Mouse (Mus musculus): Measurements from ENCODE around the gene Abcc3. TPM values are rescaled to one million over a fixed set of nuclear protein-coding genes. Genes with fewer than 3 reads are reported as not detected.
A peak's percentile ranks its signal among the peaks of the same experiment; 100 is the strongest.
"Not testable (repeated sequence)": the region's sequence is repeated elsewhere in the genome, so short reads cannot be mapped to it uniquely, and the experiment has no call there.

Gene Abcc3
- polyA plus RNA-seq, 1 experiment, result 43.8 TPM

DNA sequence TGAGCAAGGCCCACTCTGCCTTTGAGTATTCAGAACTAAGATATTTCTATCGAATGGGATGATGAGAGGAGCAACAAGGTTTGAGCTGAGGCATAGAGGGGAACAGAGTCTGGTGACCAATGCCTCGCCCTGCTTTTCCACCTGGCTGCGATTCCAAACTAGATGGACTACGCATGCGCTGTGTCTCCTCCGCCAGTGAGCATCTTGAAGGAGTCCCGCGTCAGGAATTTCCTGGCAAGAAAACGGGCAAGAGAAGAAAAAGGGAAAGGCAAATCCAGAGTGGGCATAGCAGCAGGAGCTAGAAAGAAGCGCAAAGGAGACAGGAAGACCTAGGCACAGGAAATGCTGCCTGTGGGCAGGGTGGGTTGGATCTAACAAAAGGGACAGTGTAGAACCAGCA lies 11.0 kb upstream of the Abcc3 start:
- TF ChIP-seq CTCF (conservative IDR thresholded peaks at IDR 0.05; ENCODE audit: insufficient read depth, insufficient read length, low read depth, low read length), result no peak
- TF ChIP-seq POLR2A (IDR thresholded peaks at IDR 0.05; ENCODE audit: low read depth, low read length), result no peak
- H3K4me3 ChIP-seq (ENCODE audit: insufficient read depth, low read depth, low read length), result no peak overlapping the region
- H3K36me3 ChIP-seq (ENCODE audit: control insufficient read depth, insufficient read depth, low read length), result no peaks in the 10 kb centered on the region
- no peaks in the 10 kb centered on the region for H3K27me3 ChIP-seq (replicated peaks; ENCODE audit: control insufficient read depth, insufficient read depth, low read length)
- WGBS, result 53% methylated on average over 10 of the region's 10 CpGs
- H3K27ac ChIP-seq (ENCODE audit: insufficient read depth, low read depth, low read length), result no peak overlapping the region; the same call in 1 of the 2 replicates
- DNase-seq, result peak; percentile 55
- peaks cover 13% of the 10 kb centered on the region for H3K4me1 ChIP-seq (ENCODE audit: control insufficient read depth, insufficient read depth, low read length)

DNA sequence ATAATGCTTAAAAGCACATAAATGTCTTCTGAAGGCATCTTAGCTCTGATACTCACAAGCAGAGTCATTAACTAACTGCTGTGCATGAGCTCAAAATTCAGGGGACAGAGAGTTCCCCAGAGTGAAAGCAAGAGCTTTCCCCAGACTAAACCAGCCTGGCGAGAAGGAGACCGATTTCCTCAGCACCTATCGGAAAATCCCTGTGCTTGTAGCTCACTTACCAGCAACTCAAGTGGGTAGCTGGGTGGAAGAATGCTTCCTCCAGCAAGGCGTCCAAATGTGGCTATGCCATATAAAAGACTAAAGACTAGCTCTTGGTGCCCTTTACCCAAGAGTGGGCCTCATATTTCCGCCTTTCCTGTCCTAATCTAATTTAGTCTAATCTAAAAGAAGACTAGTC lies 9.9 kb upstream of the Abcc3 start:
- H3K4me3 ChIP-seq (ENCODE audit: insufficient read depth, low read depth, low read length), result no peak overlapping the region
- WGBS, result 89% methylated on average over 5 of the region's 5 CpGs
- TF ChIP-seq POLR2A (IDR thresholded peaks at IDR 0.05; ENCODE audit: low read depth, low read length), result no peak
- TF ChIP-seq CTCF (conservative IDR thresholded peaks at IDR 0.05; ENCODE audit: insufficient read depth, insufficient read length, low read depth, low read length), result no peak
- no peak overlapping the region for H3K27ac ChIP-seq (ENCODE audit: insufficient read depth, low read depth, low read length)
- no peaks in the 10 kb centered on the region for H3K36me3 ChIP-seq (ENCODE audit: control insufficient read depth, insufficient read depth, low read length)
- DNase-seq, result no peak
- no peaks in the 10 kb centered on the region for H3K27me3 ChIP-seq (replicated peaks; ENCODE audit: control insufficient read depth, insufficient read depth, low read length)
- peaks cover 13% of the 10 kb centered on the region for H3K4me1 ChIP-seq (ENCODE audit: control insufficient read depth, insufficient read depth, low read length)

DNA sequence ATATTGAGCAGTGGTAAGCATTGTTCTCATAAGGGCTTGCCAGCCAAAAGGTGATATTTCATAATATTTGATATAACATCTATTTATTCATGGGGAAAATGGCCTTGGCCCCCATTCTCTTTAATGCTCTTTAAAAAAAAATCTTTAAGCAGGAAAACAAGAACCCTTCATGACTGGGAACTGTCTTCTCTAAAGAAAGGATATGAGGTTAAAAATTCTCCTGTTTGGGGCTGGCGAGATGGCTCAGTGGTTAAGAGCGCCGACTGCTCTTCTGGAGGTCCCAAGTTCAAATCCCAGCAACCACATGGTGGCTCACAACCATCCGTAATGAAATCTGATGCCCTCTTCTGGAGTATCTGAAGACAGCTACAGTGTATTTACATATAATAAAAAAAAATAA lies 9.2 kb upstream of the Abcc3 start:
- DNase-seq; H3K4me3 ChIP-seq (ENCODE audit: insufficient read depth, low read depth, low read length); H3K36me3 ChIP-seq (ENCODE audit: control insufficient read depth, insufficient read depth, low read length); H3K27me3 ChIP-seq (replicated peaks; ENCODE audit: control insufficient read depth, insufficient read depth, low read length); H3K27ac ChIP-seq (ENCODE audit: insufficient read depth, low read depth, low read length): not testable (repeated sequence)
- 82% methylated on average over 4 of the region's 4 CpGs for WGBS
- H3K4me1 ChIP-seq (ENCODE audit: control insufficient read depth, insufficient read depth, low read length), result peaks cover 13% of the 10 kb centered on the region

DNA sequence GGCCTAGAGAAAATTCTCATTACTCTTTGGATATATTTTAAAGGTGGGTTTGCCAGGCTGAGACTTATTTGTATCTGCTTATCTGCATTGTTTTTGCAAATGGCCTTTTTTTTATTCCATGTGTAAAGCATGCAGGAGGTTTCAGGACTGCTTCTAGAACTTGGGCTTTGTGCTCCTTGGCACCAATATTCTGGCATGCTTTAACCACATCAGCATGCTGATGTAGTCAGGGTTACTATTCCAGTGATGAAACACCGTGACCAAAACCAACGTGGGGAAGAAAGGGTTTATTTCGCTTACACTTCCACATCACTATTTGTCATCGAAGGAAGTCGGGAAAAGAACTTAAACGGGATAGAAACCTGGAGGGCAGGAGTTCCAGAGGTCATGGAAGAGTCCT lies 8.2 kb upstream of the Abcc3 start:
- TF ChIP-seq CTCF (conservative IDR thresholded peaks at IDR 0.05; ENCODE audit: insufficient read depth, insufficient read length, low read depth, low read length), result no peak
- no peak for TF ChIP-seq POLR2A (IDR thresholded peaks at IDR 0.05; ENCODE audit: low read depth, low read length)
- 55% methylated on average over 6 of the region's 6 CpGs for WGBS

DNA sequence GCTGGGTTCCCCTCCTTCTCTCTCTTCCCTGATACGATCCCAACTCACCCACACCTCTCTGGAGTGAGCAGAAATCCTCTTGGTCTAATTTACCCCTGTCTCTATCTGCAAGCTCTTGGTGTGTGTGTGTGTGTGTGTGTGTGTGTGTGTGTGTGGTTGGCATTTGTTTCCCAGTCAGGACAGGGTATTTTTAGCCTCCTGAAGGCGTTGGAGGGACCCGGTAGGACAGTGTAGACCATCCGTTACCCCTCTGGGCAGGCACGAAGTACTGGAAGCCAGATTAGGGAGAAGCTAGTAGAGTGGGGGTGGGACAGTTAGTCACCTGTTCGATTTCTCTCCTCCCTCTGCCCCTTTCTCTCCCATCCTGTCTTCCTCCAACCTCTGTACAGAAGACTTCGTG lies 1.3 kb upstream of the Abcc3 start:
- no peaks in the 10 kb centered on the region for H3K27me3 ChIP-seq (replicated peaks; ENCODE audit: control insufficient read depth, insufficient read depth, low read length)
- WGBS, result 83% methylated on average over 7 of the region's 7 CpGs
- no peaks in the 10 kb centered on the region for H3K36me3 ChIP-seq (ENCODE audit: control insufficient read depth, insufficient read depth, low read length)
- no peaks in the 10 kb centered on the region for H3K4me1 ChIP-seq (ENCODE audit: control insufficient read depth, insufficient read depth, low read length)
- DNase-seq, result no peak
- H3K4me3 ChIP-seq (ENCODE audit: insufficient read depth, low read depth, low read length), result no peak overlapping the region
- TF ChIP-seq POLR2A (IDR thresholded peaks at IDR 0.05; ENCODE audit: low read depth, low read length) (no peak), CTCF (conservative IDR thresholded peaks at IDR 0.05; ENCODE audit: insufficient read depth, insufficient read length, low read depth, low read length) (no peak)
- H3K27ac ChIP-seq (ENCODE audit: insufficient read depth, low read depth, low read length), result no peak overlapping the region

More for the DNA sequence above, 8.2 kb upstream of the Abcc3 start:
- Histone ChIP-seq H3K27me3 (replicated peaks; ENCODE audit: control insufficient read depth, insufficient read depth, low read length) (no peaks in the 10 kb centered on the region), H3K4me1 (ENCODE audit: control insufficient read depth, insufficient read depth, low read length) (peaks cover 13% of the 10 kb centered on the region), H3K27ac (ENCODE audit: insufficient read depth, low read depth, low read length) (no peak overlapping the region), H3K4me3 (ENCODE audit: insufficient read depth, low read depth, low read length) (no peak overlapping the region), H3K36me3 (ENCODE audit: control insufficient read depth, insufficient read depth, low read length) (no peaks in the 10 kb centered on the region)
- DNase-seq, result no peak

DNA sequence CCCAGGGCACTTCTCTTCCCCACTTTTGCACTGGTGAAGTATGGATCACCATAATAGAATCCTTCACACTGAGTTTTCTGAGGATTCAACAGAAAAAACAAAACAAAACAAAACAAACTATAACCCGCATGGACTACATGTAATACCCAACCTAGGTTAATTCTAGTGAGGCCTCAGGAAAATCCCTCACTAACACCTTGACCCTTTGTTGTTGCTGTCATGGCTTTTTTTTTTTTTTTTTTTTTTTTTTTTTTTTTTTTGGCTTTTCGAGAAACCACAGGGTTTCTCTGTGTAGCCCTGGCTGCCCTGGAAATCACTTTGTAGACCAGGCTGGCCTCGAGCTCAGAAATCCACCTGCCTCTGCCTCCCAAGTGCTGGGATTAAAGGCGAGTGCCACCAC lies 693 bp upstream of the Abcc3 start:
- not testable (repeated sequence) for DNase-seq; H3K4me3 ChIP-seq (ENCODE audit: insufficient read depth, low read depth, low read length); H3K4me1 ChIP-seq (ENCODE audit: control insufficient read depth, insufficient read depth, low read length); H3K27me3 ChIP-seq (replicated peaks; ENCODE audit: control insufficient read depth, insufficient read depth, low read length); H3K27ac ChIP-seq (ENCODE audit: insufficient read depth, low read depth, low read length); H3K36me3 ChIP-seq (ENCODE audit: control insufficient read depth, insufficient read depth, low read length)
- WGBS, result 85% methylated on average over 4 of the region's 4 CpGs

DNA sequence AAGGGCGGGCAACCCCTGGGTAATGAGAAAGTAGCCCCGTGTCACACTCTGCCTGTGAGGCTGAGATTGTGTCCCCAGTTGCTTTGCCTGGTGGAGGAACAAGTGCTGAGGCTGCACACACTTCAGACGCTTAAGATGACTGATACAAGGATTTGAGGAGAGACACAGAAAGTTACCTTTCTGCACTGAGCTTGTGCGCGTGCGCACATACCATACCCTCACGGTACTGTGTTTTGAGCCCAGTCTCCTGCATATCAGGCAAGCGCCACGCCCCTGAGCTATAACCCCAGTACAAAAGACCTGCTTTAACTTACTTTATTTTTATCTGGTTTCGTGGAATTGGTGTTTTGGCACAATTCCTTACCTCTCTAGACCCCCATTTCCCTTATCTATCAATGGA lies 1.1 kb downstream of the Abcc3 start:
- no peak for DNase-seq
- no peaks in the 10 kb centered on the region for H3K27me3 ChIP-seq (replicated peaks; ENCODE audit: control insufficient read depth, insufficient read depth, low read length)
- 86% methylated on average over 10 of the region's 10 CpGs for WGBS
- H3K4me3 ChIP-seq (ENCODE audit: insufficient read depth, low read depth, low read length), result no peak overlapping the region
- no peak overlapping the region for H3K27ac ChIP-seq (ENCODE audit: insufficient read depth, low read depth, low read length)
- H3K4me1 ChIP-seq (ENCODE audit: control insufficient read depth, insufficient read depth, low read length), result no peaks in the 10 kb centered on the region
- H3K36me3 ChIP-seq (ENCODE audit: control insufficient read depth, insufficient read depth, low read length), result no peaks in the 10 kb centered on the region
- TF ChIP-seq POLR2A (IDR thresholded peaks at IDR 0.05; ENCODE audit: low read depth, low read length), result no peak
- no peak for TF ChIP-seq CTCF (conservative IDR thresholded peaks at IDR 0.05; ENCODE audit: insufficient read depth, insufficient read length, low read depth, low read length)

DNA sequence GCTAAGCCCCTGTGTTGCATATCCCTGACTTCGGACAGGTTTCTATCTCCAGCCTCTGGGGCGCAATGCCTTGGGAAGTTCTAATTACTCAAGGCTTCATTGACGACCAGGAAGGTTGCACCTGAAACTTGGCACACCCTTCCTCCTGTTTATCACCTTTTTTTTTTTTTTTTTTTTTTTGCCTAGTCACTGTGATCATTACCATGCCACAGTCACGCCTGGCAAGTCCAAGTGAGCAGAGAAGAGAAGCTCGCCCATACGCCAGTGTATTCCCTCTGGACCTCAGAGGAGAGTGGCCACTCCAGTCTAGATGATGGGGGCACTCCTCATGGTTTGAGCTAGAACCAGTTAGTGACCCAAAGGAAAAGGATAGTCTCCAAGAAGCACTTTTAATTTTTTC lies 2.0 kb downstream of the Abcc3 start:
- Histone ChIP-seq H3K36me3 (ENCODE audit: control insufficient read depth, insufficient read depth, low read length) (no peaks in the 10 kb centered on the region), H3K4me1 (ENCODE audit: control insufficient read depth, insufficient read depth, low read length) (0 out of 2 replicates have a peak, but pooled peaks cover under 1% of the 10 kb centered on the region), H3K27me3 (replicated peaks; ENCODE audit: control insufficient read depth, insufficient read depth, low read length) (no peaks in the 10 kb centered on the region), H3K4me3 (ENCODE audit: insufficient read depth, low read depth, low read length) (no peak overlapping the region), H3K27ac (ENCODE audit: insufficient read depth, low read depth, low read length) (no peak overlapping the region)
- TF ChIP-seq CTCF (conservative IDR thresholded peaks at IDR 0.05; ENCODE audit: insufficient read depth, insufficient read length, low read depth, low read length) (no peak), POLR2A (IDR thresholded peaks at IDR 0.05; ENCODE audit: low read depth, low read length) (no peak)
- no peak for DNase-seq
- 81% methylated on average over 6 of the region's 6 CpGs for WGBS

Data from kidney, adult 2 months (tissue).